Mouse (Mus musculus): Measurements from ENCODE around the gene Gm20388.

DNA sequence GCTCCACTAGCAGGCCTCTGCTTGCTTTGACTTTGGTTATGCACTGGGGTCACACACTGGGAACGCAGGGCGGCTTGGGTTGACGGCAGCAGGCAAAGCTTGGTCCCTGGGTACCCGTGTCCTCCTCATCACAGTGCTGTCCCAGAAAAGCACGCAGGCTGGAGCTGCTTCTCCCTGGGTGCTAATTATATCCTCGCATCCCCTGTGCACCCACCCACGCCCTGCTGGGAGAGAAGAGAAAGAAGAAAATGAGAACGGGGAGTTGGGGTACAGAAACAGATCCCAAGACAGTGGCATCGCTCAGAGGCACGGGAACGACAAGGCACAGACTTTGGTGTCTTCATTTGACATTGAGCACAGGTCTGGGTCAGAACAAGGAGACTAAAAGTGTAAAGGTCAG lies 4478.9 kb downstream of the Gm20388 start:
- TF ChIP-seq POLR2A (IDR thresholded peaks at IDR 0.05; ENCODE audit: insufficient read depth, low read length) (no peak), CTCF (IDR thresholded peaks at IDR 0.05; ENCODE audit: low read depth, low read length) (no peak)

All from ES-Bruce4 (cell line).